Mouse (Mus musculus) mouse trophoblast stem cell (cell line): ENCODE data around the gene Tmem221.
"Not testable (repeated sequence)": the region's sequence is repeated elsewhere in the genome, so short reads cannot be mapped to it uniquely, and the experiment has no call there.

ENCODE experiments used
- in situ Hi-C, 2 experiments: fragments of 300-500 bp; cut with MseI, MboI; formaldehyde crosslinking; loops; 2 replicates in 1 of 2; 3 replicates in 1 of 2; pipeline ENCODE4 v1.15.1; 2025

The Tmem221 gene

DNA sequence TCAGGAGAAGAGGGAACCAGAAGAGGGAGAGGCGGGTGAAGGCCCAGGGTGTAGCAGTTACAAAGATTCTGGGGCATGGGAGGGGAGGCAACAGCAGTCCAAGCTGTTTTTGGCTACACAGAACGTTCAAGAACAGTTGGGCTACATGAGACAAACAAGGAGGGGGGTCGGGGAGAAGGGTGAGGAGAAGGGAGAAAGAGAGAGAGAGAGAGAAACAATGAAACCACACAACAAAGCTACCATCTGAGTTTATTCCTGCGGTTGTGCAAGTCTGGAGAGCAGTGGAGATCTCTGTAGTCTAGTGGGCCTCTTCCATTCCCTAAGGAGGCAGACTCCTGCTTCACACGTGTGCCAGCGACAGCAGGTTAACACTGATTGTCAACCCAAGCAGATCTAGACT lies 4.7 kb downstream of the Tmem221 start:
- in situ Hi-C loops, result no loop called here

DNA sequence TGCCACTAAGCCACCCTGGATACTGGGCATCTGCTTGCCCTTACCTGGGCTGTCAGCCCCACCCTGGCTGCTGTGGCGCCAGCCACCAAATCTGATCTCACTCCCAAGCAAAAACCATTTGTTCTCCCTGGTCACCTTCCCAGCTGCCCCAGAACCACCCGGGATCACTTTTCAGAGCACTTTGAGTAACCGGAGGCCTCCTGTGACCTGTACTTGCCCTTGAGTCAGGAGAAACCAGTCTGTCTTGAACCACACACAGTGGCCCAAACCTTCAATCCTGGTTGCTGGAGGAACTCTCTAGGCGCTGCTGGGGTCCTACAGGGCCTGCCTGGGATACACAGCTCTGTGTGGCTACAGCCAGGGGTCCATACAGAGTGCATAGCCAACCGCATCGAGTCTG lies 5.9 kb downstream of the Tmem221 start:
- in situ Hi-C loops, result no loop called here

DNA sequence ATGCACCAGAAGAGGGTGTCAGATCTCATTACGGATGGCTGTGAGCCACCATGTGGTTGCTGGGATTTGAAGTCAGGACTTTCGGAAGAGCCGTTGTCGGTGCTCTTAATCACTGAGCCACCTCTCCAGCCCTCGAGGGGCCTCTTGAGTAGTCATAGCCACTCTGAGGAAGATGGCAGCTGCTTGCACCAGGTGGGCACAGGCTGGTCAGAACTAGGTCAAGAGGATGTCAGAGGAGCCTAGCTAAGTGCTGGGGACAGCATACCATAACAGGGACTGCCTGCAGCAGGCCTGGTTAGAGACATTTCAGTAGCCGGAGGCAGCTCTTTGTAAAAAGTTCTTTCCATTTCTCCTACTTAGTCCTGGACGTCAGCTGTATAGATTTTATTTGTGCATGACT lies 7.9 kb downstream of the Tmem221 start:
- in situ Hi-C loops, result no loop called here

DNA sequence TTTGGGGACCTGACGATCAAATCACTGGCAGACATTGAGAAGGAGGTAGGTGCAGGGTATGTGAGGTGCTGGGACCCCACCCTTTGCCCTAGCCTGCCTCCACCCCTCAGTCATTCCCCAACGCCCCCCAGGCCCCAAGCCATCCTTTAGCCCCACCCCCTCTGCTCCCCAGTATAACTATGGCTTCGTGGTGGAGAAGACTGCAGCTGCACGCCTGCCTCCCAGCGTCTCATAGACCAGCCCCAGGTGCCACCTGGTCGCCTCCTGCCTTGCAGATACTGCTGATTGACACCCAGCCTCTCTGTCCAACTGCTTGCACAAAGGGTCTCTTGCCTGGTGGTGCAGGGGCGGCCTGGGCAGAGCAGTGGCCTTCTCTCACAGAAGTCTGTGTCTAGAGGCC lies 11.1 kb downstream of the Tmem221 start:
- in situ Hi-C loops, result no loop called here

DNA sequence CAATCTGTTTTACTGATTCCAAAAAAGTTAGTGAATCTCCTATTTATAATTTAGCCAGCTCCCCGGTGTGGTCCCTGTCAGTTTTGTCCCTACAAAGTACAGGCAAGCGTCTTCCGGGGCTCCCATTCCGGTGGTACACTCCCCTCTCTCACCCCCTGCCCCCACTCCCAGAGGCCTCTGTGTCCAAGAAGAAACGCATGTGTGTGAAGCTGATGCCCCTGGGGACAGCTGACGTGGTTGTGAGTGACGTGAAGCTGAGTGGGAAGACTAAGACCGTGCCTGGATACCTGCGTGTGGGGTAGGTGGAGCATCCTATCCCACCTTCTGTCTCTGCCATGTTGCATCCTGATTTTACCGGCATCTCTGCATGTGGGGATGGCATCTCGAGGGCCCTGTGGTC lies 13.6 kb downstream of the Tmem221 start:
- in situ Hi-C loops, result no loop called here

DNA sequence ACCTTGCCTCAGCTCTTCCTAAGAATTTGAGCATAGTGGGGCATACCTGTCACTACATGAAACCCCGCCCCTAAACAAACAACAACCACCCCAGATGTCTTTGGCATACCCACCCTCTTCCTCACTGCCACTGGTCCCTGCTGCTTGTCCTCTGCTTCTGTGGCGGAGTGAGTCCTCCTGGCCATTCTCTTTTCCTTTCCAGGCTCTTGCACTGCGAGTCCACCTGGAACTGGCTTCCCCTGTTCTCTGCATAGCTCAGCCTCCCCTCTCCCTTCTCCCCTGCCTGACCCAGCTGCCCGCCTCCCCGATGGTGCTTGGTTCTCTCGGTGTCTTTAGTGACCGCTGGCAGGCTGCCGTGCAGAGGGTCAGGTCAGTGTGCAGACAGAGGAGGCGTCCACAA lies 14.9 kb downstream of the Tmem221 start:
- in situ Hi-C loops, result no loop called here

DNA sequence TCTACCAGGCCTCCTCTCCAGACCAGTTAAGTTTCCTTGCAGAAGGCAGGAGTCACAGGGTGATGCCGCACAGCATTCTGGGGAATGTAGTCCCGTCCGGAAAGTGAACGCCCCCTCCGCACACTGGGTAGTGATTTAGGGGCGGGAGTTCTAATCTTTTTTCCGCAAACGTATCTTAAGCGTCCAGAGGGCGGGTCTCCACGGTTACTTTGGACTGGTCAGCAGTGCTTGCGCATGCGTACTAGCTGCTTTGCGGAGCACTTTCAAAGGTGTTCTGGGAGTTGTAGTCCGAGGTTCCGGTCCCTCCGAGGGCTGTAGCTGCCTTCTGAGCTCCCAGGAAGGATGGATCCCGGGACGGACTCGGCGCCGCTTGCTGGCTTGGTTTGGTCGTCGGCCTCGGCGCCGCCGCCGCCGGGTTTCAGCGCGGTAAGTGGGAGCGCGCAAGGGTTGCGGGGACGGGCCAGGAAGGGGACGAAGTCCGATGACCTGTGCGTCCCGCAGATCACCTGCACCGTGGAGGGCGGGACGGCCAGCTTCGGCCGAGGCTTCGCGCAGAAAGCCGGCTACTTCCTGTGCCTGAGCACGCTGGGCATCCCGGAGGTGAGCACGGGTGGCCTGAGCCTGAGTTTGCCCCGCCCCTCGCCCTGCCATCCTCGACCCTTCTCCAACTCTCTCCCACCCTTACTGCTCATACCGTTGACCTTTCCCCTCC lies 15.9 kb downstream of the Tmem221 start, which contains the start of gene Mvb12a:
Gene Mvb12a (plus strand): TSS at position 291 of the 712 bp plus-strand sequence.
- in situ Hi-C loops, result no loop called here

DNA sequence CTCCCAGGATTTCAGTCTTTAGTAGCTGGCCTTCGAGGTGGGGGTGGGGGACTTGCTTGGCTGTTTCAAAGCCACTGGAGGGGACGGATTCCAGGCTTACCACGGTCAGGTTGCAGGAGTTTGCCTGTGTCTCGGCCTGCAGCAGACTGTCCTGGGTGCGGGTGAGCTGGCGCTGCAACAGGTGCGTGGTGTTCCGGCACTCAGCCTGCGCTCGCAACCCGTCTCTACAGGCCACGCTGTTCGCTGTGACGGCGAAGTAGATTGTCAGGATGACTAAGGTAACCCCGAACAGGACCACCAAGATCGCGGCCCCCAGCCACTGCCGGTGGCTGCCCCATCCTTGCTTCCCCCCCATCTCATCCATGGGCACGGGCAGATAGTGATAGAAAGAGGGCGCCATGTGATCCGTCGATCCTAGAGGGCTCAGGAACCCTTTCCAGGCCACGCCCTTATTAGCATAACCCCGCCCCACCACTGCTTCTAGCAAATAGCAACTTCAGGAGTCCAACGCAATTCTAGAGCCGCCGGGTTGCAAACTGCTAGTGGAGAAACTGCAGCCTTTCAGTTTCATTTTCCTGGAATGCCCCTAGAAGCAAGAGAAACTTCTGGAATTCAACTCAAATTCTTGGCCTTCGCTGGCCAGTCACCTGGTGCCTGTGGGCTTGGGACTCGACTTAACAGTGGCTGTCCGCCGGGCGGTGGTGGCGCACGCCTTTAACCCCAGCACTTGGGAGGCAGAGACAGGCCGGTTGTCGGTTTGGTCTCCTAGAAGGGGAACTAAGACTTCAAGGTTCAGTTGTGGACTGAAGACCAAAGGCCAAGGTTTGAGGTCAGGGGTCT lies 21.4 kb downstream of the Tmem221 start, which contains the start of gene Bst2:
Gene Bst2 (minus strand): TSS at position 429 of the 840 bp plus-strand sequence.
- in situ Hi-C loops, result no loop called here

DNA sequence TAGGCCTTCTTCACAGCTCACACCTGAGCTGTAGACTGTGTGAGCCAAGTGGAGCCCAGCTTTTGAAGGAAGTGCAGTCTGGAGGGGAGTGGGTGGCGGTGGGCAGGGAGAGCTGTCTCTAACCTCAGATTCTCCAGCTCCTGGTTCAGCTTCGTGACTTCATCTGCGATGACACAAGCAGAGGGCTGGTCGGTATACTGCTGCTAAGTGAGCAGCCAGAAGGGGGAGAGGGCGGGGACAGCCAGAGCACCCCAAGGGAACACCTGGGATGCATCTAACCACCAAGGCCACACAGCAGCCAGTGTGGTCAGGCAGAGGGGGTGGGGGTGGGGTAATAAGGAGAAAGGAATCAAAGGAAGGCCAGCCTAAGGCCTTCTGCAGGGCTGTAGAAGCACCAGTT lies 23.0 kb downstream of the Tmem221 start:
- in situ Hi-C loops, result no loop called here

DNA sequence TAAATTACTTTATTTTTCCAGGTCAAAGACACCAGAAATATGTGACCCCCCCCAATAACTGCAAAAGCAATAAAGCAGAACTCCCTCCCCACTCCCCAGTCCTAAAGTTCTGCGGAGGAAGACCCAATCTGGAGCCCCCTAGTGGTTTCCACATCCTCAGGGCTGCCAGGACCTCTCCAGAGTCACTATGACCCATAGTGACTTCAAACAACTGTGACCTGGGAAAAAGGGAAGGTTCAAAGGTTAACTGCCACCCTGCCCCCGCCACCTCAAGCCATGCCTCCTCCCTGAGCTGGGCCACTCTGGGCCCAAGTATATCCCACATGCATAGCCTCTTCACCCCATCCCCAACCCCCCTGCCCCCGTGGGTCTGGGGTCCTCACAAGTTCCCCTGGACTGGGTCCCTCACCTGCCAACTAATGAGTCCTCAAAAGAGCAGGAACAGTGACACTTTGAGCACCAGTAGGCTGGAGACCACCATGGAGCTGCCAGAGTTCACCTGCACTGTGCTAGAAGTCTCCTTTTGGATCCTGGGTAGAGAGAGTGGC lies 24.3 kb downstream of the Tmem221 start:
- in situ Hi-C loops, result no loop called here

DNA sequence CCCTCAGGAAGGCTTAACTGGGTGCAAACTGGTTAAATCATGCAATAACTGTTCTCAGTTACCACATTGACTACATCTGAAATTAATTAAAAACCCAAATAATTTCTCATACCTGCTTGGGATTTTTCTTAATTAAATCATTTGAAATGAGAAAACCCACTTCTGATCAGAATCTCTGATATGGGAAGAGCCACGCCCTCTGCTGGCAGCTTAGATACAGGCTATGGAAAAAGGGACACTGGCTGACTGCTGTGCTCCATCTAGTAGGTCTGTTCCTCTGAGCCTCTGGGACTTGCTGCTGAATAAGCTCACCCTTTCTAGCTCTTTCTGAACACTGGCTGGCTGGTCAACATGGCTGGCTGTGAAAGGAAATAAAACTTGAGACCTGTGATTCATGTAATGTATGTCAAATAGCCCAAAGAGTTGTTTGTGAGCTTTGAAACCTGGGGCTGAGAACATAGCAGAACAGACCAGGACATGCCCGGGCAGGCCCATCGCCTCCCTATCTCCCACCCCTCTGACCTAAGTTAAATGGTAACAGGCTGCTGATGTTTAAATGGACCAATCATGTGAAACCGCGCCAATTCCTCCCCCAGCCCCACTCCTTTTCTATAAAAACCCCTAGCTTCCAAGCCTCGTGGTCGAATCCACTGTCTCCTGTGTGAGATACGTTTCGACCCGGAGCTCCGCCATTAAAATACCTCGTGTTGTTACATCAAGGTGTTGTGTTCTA lies 27.8 kb downstream of the Tmem221 start:
- in situ Hi-C loops, result not testable (repeated sequence)

DNA sequence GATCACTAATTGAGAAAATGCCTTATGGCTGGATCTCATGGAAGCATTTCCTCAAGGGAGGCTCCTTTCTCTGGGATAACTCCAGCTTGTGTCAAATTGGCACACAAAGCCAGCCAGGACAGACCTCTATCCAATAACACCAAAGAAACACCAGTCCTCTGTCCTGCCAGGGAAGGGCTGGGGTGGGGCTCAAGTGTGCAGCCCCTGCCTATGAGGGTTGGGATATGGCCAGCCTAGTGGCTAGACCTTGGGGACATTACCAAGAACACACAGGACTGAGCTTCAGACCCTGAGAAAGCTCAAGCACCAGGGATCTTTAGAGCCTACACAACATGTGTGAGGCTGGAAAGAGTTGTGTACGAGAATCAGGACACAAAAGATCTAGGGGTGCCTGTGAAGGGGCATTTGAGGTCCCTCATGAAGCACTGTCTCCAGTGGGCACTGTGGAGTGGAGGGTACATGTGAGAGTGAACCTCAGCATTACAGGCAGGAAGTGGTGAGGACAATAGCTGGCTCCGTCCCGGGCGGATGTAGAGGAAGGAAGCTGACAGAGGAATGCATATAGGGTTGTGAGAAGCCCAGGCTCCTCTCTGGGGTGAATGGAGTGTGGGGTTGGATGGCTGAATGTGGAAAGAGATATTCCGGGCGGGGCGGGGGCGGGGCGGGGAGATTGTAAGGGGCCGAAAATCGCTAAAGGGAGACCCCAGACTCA lies 30.2 kb downstream of the Tmem221 start:
- in situ Hi-C loops, result no loop called here

DNA sequence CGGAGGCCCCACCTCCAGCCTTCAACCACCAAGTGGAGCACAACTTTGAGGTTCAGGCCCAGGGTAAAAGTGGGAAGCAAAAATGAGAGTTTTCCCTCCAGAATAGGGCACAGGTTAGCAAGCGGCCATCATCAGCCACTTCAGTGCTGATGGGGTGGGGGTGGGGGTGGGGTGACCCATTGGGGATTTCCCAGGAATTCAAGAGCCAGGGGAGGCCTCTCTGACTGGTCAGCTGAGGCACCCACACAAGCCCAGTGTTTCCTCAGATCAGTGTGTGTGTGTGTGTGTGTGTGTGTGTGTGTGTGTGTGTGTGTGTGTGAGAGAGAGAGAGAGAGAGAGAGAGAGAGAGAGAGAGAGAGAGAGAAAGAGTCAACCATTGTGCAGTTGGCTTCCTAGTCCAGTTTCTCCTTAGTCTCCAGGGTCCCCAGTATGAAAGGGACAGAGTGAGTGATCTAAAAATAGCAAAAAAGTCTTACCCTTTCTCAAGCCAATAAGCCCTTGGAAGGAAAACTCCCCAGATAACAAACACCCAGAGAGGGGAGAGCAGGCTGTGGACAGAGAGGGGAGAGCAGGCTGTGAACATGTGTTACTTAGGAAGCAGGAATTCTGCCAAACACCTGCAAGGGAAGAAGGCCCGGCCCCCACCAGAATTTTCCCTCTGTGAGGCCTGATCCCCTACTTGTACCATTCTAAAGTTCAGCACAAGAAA lies 31.4 kb downstream of the Tmem221 start:
- in situ Hi-C loops, result no loop called here

DNA sequence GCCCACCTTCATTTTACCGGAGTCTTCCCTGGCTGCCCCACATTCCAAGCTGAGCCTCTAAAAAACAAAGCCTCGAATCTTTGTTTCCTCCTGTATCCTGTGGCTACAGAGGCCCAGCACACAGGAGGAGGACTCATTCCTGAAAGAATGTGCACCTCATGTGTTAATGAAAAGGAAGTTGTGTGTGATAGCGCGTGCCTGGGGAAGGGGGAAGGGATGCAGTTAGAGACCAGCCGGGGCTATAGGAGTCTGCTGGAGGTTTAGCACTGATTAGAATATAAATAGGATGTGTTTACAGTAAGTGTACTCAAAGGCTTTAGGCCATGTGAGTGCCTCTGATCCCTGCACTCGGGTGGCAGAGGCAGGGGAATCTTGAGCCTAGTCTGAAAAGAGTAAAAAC lies 32.4 kb downstream of the Tmem221 start:
- in situ Hi-C loops, result no loop called here

DNA sequence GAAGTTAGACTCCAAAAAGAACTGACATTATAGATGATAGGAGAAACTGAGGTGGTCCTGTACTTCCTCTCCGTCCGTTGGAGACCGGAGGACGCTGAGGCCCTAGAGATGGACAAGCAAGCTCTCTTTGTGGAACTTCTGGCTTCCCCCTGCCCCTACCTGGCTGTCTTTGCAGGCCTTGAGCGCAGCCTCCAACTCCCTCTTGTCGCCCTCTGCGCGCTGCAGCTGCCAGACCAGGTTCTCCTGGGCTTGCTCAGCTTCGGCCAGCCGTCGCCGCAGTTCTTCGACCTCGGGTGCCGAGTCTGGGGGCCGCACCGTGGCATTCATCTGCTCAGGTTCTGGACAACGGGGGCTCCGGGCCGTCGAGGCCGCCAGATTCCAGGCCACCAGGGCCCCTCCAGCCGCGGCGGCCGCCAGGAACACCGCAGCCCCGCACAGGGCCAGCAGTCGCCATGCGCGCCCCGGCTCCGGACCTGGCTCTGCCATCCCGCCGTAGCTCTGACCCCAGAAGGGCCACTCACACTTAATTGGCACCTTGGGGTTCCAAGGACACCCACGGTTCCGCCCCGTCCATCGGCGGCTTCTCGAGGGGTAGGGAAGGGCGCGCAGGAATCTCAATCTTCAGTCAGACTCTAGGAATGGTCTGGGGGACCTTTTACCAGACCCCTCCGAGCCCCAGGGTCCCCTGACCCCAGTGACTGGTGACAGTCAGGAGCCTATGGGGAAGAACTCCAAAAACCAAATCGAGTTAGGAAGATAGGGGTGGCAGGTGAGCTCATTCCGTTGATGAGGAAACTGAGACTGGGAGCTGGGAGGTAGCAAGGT lies 33.2 kb downstream of the Tmem221 start, which contains the start of gene Ccdc194:
Gene Ccdc194 (minus strand): TSS at position 486 of the 825 bp plus-strand sequence.
- in situ Hi-C loops, result no loop called here

DNA sequence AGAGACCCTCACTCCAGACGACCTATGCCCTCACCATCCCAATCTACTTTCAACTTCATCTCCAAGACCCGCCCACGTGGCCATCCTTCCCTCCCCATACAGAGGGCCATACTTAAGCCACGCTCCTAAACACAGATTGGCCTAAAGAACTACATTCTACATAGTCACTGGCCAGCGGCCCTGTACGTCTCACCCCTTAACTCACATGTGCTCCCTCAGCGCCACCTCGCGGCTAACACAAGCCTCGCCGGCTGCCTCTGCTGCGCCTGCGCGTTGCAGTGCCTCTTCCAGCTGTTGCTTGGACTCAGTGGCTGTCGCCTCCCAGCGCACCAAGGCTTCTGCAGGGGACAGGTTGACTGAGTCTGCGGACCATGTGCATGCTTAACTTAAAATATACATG lies 37.0 kb downstream of the Tmem221 start:
- in situ Hi-C loops, result no loop called here

DNA sequence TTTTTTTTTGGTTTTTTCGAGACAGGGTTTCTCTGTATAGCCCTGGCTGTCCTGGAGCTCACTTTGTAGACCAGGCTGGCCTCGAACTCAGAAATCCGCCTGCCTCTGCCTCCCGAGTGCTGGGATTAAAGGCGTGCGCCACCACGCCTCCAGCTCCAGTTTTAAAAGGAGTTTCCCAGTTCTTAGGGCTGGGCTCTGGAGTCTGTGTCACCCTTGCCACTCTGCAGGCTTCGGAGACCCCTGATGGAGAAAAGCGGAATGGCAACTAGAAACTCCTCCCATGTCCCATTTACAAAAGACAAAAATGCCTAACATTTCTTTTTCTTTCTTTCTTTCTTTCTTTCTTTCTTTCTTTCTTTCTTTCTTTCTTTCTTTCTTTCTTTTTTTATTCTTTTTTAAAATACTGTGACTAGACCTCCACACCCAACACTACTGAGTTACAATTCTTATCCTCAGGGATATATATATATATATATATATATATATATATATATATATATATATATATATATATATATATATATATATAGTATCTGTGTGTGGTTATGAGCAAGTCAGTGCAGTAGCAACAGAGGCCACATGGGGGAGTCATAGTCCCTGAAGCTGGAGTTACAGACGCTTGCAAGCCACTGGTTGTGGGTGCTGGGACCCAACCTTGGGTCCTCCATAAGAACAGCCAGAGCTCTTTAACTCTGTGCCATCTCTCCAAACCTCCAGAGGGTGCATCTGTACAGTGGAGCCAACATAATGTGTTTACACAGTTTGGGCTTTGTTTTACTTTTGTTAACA lies 39.4 kb downstream of the Tmem221 start:
- in situ Hi-C loops, result not testable (repeated sequence)

DNA sequence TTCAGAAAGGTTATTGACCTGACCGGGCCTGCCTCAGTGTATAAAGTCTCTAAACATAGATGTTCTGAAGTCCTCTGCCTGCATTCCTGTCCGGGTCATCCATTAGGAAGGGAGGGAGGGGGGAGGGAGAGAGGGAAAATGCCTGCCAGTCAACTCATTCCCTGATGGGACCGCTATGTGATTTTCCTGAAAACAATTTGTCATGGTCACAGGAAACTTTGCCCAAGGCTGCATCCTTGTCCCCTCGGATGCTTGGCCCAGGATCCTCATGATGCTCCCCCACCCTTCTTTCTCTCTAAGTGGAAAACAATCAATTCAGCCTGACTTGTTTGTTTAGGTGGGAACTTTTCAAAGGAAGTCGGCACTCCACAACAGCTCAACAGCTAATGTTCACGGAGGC lies 41.9 kb downstream of the Tmem221 start:
- in situ Hi-C loops, result no loop called here

DNA sequence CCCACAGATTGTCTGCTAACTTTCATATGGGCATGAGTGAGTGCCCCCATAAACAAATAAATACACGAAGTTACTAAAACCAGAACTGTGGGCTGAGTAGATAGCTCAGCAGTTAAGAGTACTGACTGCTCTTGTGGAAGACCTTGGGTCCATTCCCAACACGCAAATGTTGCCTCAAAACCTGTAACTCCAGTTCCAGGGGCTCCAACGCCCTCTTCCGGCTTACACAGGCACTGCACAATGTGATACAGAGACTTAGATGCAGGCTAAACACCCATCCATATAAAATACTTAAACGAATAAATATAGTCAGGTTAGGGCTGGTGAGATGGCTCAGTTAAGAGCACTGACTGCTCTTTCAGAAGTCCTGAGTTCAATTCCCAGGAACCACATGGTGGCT lies 43.6 kb downstream of the Tmem221 start:
- in situ Hi-C loops, result no loop called here
